Mouse (Mus musculus) CD8-positive naive resting alpha-beta T cell, adult 2 months (primary cell): ENCODE data around the gene Birc5.
"Not testable (repeated sequence)": the region's sequence is repeated elsewhere in the genome, so short reads cannot be mapped to it uniquely, and the experiment has no call there.

Experiments
- DNase-seq, 2 experiments: peaks; one replicate each; pipeline ENCODE4 v3.0.0; 2022; ENCODE audit warnings: low read depth in 2 of 2, low spot score in 2 of 2

Gene Birc5

DNA sequence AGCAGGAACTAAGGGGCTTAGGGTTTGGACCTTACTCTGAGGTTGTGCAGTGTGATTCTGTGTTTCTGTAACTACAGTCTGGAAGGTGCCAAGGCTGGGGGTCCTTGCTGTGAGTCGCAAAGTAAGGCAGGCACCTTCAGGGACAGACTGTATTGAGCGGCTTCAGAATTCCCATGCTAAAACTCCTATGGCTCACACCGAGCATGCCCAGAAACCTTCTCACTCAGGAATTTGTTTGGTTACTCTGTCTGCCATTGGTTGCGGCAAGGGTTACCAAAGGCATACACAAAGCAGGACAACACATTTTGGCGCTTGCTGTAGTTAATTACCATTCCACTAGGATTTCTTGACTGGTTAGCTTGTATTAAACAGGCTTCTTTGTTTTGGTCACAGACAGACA lies 22.9 kb upstream of the Birc5 start:
- DNase-seq: no peak

DNA sequence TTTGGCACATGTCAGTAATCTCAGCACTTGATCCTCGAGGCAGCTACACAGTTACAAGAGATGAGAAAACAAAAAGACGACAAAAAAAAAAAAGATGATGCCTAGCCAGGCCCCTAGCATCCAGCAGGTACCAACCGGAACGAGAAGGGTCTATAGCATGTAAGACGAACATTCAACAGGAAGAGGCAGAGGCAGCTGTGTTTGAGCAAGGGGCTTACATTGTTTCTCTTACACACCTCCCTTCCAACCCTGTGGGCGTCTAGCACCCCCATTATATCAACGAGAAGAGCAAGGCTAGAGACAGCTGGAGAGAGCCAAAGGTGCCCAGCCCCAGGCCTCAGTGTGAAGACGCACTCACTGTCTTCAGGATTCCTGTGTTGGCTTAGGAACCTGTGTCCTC lies 22.1 kb upstream of the Birc5 start:
- DNase-seq: no peak

DNA sequence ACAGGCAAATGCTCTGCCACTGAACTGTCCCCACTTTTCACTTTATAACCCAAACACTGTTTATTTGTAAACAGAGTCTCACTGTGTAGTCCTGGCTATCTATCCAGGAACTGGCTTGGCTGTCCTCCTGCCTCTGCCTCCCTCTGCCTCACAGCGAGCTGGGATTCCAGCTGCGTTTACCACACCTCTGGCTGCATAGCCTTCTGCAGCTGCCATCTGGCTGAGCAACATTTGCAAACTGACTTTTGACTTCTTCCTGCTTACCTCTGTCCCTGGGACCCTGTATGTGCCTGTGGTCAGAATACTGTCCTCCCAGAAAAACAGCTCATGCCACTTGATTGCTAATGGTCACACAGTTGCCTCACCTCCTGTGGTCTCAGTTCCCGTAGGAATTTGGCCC lies 21.7 kb upstream of the Birc5 start:
- DNase-seq: no peak

DNA sequence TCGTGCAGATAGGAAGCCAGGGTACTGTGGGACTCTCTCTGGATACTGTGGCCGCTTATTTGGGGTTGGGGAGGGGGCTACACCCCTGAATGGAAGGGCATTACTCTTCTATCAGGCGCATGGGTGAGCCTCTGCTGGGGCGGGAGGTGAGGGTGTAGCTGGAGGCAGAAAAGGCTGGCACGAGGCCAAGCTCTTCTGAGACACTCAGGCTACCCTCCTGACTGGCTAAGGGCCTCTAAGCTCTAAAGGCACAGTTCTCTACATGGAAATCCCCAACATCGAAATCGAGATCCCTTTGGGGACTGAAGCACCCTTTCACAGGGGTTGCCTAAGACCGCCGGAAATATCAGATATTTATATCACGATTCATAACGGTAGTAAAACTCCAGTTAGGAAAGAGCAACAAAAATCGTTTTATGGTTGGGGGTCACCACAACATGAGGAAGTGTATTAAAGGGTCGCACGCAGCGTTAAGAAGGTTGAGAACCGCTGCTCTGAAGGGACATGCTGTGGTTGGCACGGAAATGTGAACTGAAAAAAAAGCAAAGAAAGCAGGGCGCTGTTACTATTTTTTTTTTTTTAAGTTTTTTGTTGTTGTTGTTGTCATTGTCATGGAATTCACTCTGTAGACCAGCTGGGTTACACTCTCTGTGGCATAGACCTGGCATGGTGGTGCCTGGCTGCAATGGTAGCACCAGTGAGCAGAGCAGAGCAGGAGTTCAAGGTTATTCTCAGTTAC lies 20.7 kb upstream of the Birc5 start:
- DNase-seq: peak; percentile 40 to 48

DNA sequence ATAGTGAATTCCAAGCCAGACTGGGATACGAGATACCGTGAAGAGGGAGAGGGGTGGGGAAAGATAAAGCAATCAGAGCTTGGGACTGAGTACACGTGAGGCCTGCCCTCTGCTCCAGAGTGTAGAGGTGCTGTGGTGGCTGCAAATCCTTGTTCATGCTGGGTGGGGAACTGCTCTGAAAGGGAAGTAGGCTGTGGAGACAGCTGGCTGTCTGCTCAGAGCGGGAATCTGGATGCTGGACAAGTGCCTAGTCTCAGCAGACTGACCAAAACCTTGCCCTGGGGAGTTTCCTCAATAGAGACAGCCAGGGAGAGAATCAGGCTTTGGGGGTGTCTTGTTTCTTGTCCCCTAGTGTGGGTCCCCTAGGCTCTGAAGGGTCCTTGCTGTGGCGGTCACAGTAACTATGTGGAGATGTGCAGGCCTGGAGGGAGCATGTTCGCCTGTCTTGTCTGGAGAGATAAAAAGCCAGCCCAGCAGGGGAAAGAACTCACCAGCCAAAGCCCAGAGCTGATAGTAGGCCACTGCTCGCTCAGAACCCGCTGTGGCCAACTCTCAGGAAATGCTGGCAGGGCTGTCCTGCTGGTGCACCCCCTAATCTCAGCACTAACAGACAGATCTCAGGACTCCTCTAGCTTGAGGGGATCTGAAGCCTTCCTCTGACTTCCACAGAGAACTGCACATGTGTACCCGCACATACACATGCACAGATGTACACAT lies 20.0 kb upstream of the Birc5 start:
- no peak for DNase-seq

DNA sequence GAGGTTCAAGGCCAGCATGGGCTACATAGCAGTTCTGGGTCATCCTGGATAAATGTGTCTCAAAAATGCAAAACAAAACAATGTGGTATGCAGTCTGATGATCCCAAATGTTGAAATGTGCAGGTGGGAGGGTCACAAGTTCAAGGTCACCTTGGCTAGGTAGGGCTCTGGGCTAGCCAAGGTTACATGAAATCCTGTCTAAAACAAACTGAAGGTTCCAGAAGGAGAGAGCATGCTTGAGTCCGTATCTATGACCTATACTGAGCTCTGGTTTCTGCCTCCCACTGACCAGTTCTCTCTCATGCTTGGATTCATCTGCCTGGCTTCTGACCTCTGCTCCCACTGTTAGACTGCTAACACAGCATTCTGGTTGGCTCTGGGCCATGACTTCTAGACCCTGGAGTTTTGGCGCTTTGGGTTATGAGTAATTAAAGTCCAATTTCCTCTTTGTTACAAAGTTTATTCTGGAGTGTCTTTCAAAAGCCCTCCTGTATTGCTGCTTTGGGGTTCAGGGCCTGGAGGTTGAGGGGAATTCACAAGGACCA lies 19.3 kb upstream of the Birc5 start:
- DNase-seq: no peak

DNA sequence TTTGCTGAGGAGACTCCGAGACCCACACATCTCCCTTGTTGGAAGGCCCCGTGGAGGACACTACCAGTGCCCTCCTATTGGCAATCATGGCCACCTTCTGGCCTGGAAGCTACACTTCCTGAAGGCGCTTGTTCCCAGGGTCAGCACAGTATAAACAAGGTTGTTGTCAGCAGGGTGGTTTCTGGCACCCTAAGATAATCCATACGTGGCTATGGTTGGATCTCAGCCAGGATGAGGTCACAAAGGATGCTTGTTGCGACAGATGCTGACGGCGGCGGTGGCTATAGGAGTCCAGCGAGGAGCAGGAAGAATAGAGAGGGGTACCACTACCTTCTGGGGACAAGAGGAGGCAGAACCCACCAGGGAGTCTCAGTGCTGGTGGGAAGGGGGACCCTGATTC lies 18.6 kb upstream of the Birc5 start:
- no peak for DNase-seq

DNA sequence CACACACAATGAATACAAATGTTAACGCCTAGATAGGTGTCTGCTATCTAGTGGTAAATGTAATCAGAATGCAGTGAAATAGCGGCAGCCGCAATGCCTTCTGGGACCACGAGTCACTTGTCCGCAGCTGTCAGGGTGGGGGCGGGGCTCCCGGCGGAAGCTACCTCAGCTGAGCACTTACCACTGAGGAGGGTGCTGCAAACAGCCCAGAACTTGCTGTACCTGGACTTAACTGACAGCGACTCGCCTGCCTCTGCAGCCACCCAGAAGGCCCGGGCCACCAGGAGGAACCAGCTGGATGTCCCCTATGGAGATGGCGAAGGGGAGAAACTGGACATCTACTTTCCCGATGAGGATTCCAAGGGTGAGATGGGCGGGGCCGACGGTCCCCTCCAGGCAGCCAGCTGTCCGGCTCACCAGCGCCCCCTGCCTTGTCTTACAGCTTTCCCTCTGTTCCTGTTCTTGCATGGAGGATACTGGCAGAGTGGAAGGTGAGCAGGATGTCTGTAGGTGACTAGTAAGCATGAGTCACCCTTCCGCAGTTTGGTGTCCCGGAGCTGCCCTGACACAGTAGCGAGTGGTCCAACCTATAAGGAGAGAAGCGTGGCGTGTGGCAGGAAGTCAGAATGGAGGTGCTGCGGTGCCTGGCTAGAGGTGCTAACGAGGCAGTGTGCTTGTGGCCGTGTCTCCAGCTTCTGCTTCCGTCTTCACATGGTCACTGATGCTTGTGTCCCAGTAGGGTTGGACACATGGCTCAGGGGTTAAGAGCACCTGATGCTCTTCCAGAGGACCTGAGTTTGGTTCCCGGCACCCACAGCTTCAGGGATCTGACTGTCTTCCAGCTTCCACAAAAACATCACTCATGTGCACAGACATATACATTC lies 16.7 kb upstream of the Birc5 start:
- DNase-seq: peak; percentile 88 to 94

DNA sequence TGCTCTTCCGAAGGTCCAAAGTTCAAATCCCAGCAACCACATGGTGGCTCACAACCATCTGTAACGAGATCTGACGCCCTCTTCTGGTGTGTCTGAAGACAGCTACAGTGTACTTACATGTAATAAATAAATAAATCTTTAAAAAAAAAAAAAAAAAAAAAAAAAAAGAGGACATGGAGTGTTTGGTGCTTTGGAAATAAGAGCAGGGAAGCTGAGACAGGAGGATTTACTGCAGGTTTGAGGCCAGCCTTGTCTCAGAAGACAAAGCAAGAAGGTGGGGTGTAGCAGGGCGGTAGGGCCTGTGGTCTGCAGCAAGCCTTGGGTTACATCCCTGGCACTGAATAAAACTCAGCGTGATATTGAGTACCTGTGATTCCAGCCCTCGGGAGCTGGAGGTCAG lies 15.5 kb upstream of the Birc5 start:
- not testable (repeated sequence) for DNase-seq

DNA sequence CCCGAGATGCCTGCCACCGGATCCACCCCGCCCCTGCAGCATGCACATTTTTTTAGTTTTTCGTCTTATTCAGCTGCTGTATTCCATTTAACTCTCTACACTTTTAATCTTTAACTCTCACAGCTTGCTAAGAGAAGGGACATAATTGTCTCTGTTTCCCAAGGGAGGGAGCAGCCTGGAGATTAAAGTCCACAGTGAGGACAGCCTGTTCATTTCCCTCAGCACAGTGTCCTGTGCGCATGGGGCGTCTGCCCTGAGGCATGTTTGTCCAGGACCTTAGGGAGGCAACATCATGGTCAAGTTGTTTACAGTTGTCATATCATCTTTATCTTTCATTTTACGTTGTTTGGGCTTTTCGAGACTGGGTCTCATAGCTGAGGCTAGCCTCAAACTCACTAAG lies 15.0 kb upstream of the Birc5 start:
- DNase-seq: no peak

DNA sequence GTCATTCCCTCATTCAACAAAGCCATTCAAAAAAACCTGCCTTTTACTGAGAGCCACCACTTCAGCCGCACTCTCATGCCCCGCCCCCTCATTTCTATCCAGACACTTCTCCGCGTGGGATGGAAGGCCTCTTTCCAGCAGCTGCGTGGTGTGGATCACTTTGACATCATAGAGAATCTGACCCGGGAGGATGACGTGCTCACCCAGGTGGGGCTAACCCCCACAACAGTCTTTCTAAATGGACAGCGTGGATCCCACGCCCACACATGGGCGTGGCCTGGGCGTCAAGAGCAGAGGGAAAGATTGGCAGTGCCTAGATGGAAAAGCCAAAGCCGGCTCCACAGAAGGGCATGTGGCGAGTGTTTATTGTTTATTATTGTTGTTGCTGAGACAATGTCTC lies 12.7 kb upstream of the Birc5 start:
- DNase-seq: no peak

DNA sequence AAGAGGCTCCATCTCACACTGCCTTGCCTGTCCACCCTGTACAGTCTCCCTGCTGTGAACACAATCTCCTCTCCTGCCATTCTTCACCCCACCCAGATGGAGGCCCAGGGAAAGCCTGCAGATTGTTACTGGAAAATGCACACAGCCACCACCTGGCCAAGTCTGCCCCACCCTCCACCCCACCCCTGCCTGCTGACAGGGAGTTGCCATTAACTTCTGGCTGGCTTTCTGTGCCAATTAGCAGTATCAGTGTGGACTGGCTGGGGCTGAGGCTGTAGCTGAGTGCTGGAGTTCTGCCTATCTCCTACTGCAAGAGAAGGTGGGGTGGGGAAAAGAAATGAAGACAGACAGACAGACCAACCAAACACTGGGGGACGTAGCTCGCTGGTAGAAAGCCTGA lies 10.5 kb upstream of the Birc5 start:
- no peak for DNase-seq

DNA sequence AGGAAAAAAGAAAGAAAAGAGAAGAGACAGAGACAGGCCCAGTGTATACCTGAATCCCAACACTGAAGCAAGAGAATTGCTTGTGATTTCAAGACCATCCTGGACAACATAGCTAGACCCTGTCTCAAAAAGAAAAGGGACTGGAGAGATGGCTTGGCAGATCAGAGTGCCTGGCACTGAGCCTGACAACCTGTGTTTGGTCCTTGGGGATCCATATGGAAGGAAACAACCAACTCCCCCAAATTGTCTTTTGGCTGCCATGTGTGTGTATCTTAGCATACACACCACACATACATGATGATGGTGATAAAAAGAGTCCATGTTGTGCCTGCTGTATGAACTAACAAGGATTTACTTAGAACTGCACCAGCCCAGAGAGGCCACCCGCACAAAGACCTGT lies 10.0 kb upstream of the Birc5 start:
- no peak for DNase-seq

DNA sequence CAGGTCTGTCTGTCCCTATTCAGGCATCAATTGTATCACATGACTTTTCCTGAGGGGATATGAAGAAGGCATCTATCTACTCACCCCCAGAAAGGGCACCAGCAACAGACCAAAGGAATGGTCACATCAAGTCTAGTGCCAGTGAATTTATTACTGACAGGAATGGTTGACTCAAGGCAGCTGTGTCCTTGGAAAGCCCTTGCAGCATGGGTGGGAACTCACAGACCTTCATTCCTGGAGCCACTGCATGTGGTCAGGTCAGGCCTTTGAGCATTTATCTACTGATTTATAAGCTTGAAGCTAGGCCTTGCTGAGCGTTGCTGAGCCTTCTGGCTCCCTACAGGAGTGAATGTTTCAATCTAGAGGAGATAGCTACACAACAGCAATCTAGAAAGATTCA lies 8.1 kb upstream of the Birc5 start:
- DNase-seq: no peak

DNA sequence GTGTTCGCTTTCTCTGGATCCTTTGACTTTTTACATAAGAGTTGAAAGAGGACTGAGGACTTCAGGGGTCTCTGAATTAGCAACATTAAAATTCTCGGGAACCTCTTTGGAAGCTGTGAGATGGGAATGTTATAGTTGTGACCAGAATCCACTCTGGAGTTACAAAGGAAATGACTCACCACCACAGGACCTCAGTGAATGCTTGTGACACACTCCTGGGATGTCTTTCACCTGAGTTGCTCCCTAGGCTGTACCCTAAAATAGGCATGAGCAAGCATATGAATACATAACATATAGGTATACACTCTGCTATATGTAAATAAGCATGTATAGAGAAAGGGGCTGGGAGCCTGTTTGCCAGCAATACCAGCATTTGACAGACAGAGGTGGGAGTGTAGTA lies 5.6 kb upstream of the Birc5 start:
- DNase-seq: no peak

DNA sequence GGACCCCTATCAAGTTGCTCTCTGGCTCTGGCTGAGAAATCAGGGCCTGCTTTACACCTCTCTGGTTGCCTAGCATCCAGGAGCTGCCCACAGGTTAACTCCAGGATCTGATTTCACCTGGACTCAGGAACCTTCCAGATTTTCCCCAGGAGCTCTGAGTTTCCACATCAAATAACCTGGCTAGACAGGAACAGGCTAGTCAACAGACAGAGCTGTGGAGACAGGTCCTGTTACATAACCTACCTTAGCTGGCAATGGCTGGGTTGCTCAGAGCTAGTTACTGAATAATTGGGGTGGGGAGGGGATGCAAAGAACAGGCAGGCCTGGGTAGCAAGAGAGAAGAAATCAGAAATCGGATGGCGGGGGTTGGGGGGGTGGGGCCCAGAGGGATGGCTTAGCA lies 4.1 kb upstream of the Birc5 start:
- no peak for DNase-seq

DNA sequence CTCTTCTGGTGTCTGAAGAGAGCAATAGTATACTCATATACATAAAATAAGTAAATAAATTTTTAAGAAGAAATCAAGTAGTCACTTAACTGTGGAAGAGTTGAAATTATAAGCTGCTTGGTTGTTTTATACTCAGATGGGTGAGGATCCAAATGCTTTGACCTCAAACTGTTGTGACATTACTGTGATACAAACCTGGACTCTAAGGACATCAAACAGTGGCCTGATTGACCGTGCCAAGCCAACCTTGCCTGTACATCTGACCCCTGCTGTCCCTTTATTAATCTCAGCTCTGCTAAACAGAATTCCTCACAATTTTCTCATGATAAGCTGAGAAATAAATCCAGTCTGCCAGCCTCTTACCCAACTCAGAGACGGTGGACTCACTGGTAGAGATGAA lies 3.4 kb upstream of the Birc5 start:
- DNase-seq: no peak

DNA sequence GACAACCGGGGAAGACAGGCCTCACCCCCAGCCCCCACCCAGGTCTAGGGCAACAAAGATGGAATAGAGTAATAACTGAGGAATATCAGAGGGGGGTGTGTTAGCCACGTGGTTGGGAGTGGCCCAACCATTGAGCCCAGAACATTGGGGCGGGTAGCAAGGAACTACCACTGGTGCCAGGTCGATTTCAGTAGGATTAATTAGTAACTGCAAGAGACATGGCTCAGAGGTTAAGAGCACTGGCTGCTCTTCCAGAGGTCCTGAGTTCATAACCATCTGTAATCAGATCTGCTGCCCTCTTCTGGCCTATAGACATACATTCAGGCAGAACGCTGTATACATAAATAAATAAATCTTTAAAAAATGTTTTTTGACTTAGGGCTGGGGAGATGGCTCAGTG lies 2.4 kb upstream of the Birc5 start:
- DNase-seq: no peak

DNA sequence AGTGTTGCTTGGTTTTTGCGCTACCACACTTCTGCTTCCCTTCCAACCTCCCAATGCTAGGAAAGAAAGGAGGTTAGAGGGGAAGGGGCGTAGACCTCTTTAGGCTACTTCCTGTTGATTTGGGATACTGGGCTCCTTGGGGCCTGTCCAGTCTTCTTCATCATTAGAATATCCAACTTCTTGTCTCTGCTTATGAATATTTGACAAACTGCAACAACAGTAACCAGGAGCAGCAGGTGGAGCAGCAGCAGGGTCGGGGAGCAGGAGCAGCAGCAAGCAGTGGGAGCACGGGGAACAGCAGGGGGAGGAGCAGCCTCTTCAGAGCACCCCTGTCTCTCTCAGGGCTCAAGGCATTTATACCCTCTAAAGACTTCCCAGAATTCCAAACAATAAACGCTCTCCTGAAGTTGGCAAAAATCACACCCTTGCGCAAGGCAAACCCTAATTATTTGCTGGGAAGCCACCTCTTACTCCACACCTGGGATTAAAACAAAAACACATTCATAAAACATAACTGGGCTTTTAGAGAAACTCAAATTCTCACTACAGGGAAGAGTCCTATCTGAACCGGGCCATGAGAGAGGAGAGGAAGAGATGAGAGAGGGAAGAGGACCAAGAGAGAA lies 1.3 kb upstream of the Birc5 start:
- no peak for DNase-seq

DNA sequence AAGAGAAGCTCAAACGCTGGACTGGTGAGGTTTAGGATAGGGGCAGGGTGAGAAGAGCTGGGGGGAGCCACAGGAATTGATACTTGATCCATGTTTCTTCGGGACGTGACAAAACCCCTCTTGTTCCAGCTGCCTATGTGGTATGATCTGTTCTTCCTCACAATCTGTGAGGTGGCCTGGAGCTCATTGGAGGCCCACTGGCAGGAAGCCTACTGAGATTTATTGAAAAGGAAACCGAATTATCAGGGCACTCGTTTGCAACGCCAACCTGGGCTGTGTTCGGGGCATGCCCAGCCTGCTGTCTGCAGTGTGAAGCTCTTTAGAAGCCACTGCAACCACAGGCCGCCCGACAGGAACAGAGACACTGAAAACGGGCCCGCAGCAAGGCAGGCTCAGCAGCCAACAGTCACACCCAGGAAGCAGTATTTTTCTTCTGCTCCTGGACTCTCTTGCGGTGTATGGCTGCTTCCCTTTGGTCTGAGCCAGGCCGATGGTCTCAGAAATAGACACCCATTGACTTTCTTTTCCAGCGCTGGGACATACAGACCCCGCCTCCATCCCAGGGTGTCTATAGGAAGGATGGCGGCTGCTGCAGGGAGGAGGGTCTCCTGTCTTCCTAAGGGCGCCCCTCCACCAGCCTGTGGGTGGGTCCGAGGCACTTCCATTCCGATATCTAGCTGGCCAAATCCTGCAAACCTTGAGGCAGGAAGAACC lies 623 bp upstream of the Birc5 start:
- DNase-seq: peak; percentile 47 to 57

DNA sequence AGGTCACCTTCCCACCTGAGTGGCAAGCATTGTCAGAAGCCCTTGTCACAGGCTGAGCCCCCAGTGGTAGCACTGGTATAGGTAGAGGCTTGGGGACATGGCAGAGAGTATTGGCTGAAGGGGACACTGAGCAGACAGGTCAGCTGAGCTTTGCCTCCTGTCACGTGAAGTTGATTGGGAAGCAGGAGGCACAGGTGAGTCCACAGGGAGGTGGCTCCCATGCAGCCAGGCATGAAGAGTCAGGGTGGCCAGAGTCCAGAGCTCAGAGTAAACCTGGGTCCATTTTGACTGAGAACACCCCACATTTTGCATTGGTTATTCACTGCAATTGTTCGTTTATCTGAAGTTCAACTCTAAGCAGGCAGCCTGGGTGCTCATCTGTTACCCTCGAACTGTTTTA lies 3.8 kb downstream of the Birc5 start:
- DNase-seq: no peak
